Mouse (Mus musculus): ENCODE results near the gene B4galnt4. TPM values are rescaled to one million over a fixed set of nuclear protein-coding genes. Genes with fewer than 3 reads are reported as not detected.
A peak's percentile ranks its signal among the peaks of the same experiment; 100 is the strongest.

Gene B4galnt4
- total RNA-seq, 1 experiment, result 31.1 TPM

DNA sequence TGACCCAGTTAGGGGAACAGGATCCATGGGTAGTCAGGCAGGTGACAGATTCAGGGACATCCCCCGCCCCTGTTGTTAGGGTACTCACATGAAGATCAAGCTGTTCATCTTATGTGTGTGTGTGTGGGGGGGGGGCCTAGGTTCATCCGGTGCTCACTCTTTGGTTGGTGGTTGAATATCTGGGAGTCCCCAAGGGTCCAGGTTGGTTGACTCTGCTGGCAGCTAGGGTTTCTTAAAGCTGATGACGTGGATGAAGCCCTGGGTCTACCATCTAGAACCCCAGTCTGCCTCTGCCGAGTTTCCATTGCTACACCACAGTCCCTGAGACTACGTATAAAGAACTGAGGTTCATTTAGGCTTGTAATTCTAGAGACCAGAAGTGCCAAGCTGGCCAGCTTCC is 41.9 kb upstream of the B4galnt4 start:
- H3K4me1 ChIP-seq (ENCODE audit: control insufficient read depth in 2 of 2, insufficient read depth in 2 of 2, low read length in 2 of 2, poor library complexity in 1 of 2), result peaks cover 0 to 9% of the 10 kb centered on the region in 2 experiments; a peak in 1 of 4 replicates
- H3K9ac ChIP-seq (ENCODE audit: insufficient read depth, low read depth, low read length, poor library complexity, severe bottlenecking), result no peak overlapping the region
- no peak for DNase-seq (ENCODE audit: low read depth, low spot score)
- H3K36me3 ChIP-seq (ENCODE audit: control insufficient read depth, insufficient read depth, low read length, poor library complexity, severe bottlenecking), result no peaks in the 10 kb centered on the region
- no peak overlapping the region for H3K4me3 ChIP-seq (ENCODE audit: insufficient read depth in 1 of 2, low read depth in 1 of 2, low read length in 2 of 2, poor library complexity in 1 of 2, severe bottlenecking in 1 of 2)
- TF ChIP-seq MAFK (IDR thresholded peaks at IDR 0.05; ENCODE audit: insufficient read depth, low read depth, low read length) (no peak), ZC3H11A (IDR thresholded peaks at IDR 0.05; ENCODE audit: borderline replicate concordance, low read depth, low read length) (no peak), CHD2 (IDR thresholded peaks at IDR 0.05; ENCODE audit: low read depth, low read length) (no peak), ZNF384 (IDR thresholded peaks at IDR 0.05; ENCODE audit: low read depth, low read length) (no peak), HCFC1 (IDR thresholded peaks at IDR 0.05; ENCODE audit: borderline replicate concordance, insufficient read depth, low read length) (no peak)
- no peaks in the 10 kb centered on the region for H3K9me3 ChIP-seq (ENCODE audit: control insufficient read depth, insufficient read depth, low read depth, low read length)
- in situ Hi-C loops (cut with MboI; ENCODE audit: low sequenced_read_pairs in 2 of 2, unreplicated experiment in 2 of 2), result no loop called here
- no peak overlapping the region for H3K27ac ChIP-seq (ENCODE audit: insufficient read depth, low read depth, low read length, poor library complexity, severe bottlenecking)

DNA sequence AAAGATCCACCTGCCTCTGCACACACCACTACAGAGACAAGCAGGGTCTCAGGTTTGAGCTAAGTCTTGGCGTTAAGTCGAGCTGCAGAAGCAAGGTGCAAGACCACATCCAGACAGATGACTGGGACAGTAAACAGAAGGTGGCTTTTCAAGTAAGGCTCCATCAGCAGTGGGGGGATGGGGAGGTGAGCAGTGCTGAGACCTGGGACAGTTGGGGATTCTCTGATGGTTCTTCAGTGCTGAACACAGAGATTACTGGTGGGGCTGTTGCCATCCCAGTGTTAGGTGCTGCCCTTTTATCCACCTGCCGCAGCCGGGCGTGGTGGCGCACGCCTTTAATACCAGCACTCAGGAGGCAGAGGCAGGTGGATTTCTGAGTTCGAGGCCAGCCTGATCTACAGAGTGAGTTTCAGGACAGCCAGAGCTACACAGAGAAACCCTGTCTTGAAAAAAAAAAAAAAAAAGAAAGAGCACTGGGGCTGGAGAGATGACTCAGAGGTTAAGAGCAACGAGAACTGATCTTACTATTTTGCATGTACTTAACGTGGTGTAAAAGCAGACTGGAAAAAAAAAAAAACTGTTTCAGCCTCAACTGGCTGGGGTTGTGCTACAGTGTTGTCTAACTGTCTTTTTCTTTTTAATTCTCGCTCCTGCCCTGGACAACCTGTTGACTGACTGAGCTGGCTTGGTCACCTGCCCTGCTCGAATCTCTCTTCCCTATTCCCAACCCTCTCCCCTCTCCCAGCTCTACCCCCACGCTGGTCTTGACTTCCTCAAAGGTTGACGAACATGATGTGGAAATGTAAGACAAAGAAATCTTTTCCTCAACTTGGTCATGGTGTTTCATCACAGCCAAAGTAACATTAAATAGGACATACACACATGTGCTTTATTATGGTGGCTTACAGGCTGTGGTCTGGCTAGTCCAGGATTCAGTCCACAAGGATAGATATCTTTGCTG is 39.1 kb upstream of the B4galnt4 start:
- no peak for DNase-seq (ENCODE audit: low read depth, low spot score)
- TF ChIP-seq MAFK (IDR thresholded peaks at IDR 0.05; ENCODE audit: insufficient read depth, low read depth, low read length) (no peak), CHD2 (IDR thresholded peaks at IDR 0.05; ENCODE audit: low read depth, low read length) (no peak), ZNF384 (IDR thresholded peaks at IDR 0.05; ENCODE audit: low read depth, low read length) (peak; percentile 17; the same call in 1 of the 2 replicates), HCFC1 (IDR thresholded peaks at IDR 0.05; ENCODE audit: borderline replicate concordance, insufficient read depth, low read length) (no peak)
- Histone ChIP-seq H3K9ac (ENCODE audit: insufficient read depth, low read depth, low read length, poor library complexity, severe bottlenecking) (0 out of 2 replicates have a peak overlapping the region, but pooled peaks have one; percentile 28), H3K4me3 (ENCODE audit: insufficient read depth in 1 of 2, low read depth in 1 of 2, low read length in 2 of 2, poor library complexity in 1 of 2, severe bottlenecking in 1 of 2) (no peak overlapping the region), H3K9me3 (ENCODE audit: control insufficient read depth, insufficient read depth, low read depth, low read length) (no peaks in the 10 kb centered on the region), H3K27ac (ENCODE audit: insufficient read depth, low read depth, low read length, poor library complexity, severe bottlenecking) (peak overlapping the region; percentile 27; the same call in 1 of the 2 replicates), H3K36me3 (ENCODE audit: control insufficient read depth, insufficient read depth, low read length, poor library complexity, severe bottlenecking) (no peaks in the 10 kb centered on the region), H3K4me1 (ENCODE audit: control insufficient read depth in 2 of 2, insufficient read depth in 2 of 2, low read length in 2 of 2, poor library complexity in 1 of 2) (peaks cover 3 to 14% of the 10 kb centered on the region in 2 experiments; a peak in 1 of 4 replicates)
- in situ Hi-C loops (cut with MboI; ENCODE audit: low sequenced_read_pairs in 2 of 2, unreplicated experiment in 2 of 2), result no loop called here

DNA sequence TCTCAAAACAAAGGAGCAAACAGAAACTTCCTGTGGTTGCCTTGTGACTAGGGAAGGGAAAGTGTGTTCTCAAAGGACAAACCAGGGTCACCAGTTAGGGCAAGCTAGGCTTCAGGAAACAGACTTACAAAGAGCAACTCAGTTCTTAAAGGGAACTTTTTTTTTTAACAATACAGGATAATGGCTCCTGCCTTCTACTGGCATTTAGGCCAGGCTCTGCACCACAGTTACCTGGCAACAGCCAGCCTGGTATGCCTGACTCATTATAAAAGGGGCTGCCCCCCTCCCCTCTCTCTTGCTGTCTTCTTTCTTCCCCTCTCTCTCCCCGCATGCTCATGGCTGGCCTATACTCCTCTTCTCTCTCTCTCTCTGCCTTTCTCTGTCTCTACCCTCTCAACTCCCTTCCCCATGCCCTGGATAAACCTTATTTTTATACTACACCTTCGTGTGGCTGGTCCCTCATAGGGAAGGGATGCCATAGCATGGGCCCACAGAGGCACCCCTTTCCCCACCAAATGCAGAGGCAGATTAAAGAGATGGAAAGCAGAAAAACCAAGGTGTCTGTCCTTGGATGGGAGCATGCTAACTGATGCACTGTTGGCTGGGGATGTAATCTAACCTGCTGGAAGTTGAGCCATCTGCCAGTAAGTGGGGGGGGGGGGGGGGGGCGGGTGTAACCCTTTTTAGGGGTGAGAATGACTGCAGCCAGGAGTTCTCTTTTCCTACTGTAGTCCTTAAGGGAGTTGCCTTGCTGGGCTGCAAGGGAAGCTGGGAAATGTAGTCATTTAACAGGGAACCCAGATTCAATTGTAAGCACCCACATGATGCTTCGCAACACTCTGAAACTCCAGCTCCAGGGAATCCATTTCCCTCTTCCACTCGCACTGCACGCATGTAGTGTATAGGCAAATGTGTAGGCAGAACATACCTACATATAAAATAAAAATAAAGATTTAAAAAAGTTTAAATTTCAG is 35.8 kb upstream of the B4galnt4 start:
- peak overlapping the region; percentile 81 for H3K27ac ChIP-seq (ENCODE audit: insufficient read depth, low read depth, low read length, poor library complexity, severe bottlenecking)

DNA sequence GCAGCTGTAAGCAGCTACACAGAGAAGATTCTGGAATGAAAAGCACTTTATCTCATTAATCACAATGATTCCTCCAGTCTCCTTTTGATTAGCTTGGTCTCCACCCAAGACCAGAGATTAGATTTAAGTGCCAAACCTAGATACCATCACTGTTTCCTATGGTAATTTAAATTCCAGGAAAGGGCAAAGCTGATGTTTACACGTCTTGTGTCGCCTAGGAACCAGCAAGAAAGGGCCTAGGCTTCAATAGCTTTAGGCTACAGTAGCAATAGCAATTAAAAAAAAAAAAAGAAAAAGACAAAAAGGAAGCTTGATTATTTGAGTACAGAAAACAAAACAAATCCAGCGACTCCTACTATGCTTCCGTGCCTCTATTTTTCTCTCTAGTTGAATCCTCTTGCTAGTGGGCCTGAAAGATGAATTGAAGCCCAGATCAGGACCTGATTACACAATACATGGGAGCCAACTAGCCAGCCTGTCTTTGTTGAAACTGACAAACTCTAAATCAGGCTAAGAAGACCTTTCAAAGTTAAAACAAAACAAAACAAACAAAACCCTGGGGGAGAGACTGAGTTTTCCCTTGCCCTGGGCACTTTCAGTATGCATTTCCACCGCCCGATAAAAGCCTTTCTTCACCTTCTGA is 34.7 kb upstream of the B4galnt4 start:
- TF ChIP-seq ZNF384 (IDR thresholded peaks at IDR 0.05; ENCODE audit: low read depth, low read length), result peak; percentile 44; the same call in 1 of the 2 replicates
- no peak for TF ChIP-seq CHD2 (IDR thresholded peaks at IDR 0.05; ENCODE audit: low read depth, low read length)
- no peak for DNase-seq (ENCODE audit: low read depth, low spot score)
- H3K27ac ChIP-seq (ENCODE audit: insufficient read depth, low read depth, low read length, poor library complexity, severe bottlenecking), result peak overlapping the region; percentile 81; the same call in 1 of the 2 replicates
- in situ Hi-C loops (cut with MboI; ENCODE audit: low sequenced_read_pairs in 2 of 2, unreplicated experiment in 2 of 2), result no loop called here
- H3K4me3 ChIP-seq (ENCODE audit: insufficient read depth in 1 of 2, low read depth in 1 of 2, low read length in 2 of 2, poor library complexity in 1 of 2, severe bottlenecking in 1 of 2), result no peak overlapping the region
- H3K36me3 ChIP-seq (ENCODE audit: control insufficient read depth, insufficient read depth, low read length, poor library complexity, severe bottlenecking), result no peaks in the 10 kb centered on the region
- H3K9me3 ChIP-seq (ENCODE audit: control insufficient read depth, insufficient read depth, low read depth, low read length), result no peaks in the 10 kb centered on the region
- peaks cover 6 to 14% of the 10 kb centered on the region in 2 experiments; a peak in 2 of 4 replicates for H3K4me1 ChIP-seq (ENCODE audit: control insufficient read depth in 2 of 2, insufficient read depth in 2 of 2, low read length in 2 of 2, poor library complexity in 1 of 2)
- no peak overlapping the region for H3K9ac ChIP-seq (ENCODE audit: insufficient read depth, low read depth, low read length, poor library complexity, severe bottlenecking)

More for the DNA sequence above, 35.8 kb upstream of the B4galnt4 start:
- Histone ChIP-seq H3K36me3 (ENCODE audit: control insufficient read depth, insufficient read depth, low read length, poor library complexity, severe bottlenecking) (no peaks in the 10 kb centered on the region), H3K4me1 (ENCODE audit: control insufficient read depth in 2 of 2, insufficient read depth in 2 of 2, low read length in 2 of 2, poor library complexity in 1 of 2) (peaks cover 5 to 14% of the 10 kb centered on the region in 2 experiments; a peak in 2 of 4 replicates), H3K9me3 (ENCODE audit: control insufficient read depth, insufficient read depth, low read depth, low read length) (no peaks in the 10 kb centered on the region), H3K4me3 (ENCODE audit: insufficient read depth in 1 of 2, low read depth in 1 of 2, low read length in 2 of 2, poor library complexity in 1 of 2, severe bottlenecking in 1 of 2) (no peak overlapping the region), H3K9ac (ENCODE audit: insufficient read depth, low read depth, low read length, poor library complexity, severe bottlenecking) (peak overlapping the region; percentile 21; the same call in 1 of the 2 replicates)
- TF ChIP-seq HCFC1 (IDR thresholded peaks at IDR 0.05; ENCODE audit: borderline replicate concordance, insufficient read depth, low read length) (peak; percentile 89), ZNF384 (IDR thresholded peaks at IDR 0.05; ENCODE audit: low read depth, low read length) (peak; percentile 75), CHD2 (IDR thresholded peaks at IDR 0.05; ENCODE audit: low read depth, low read length) (no peak)
- in situ Hi-C loops (cut with MboI; ENCODE audit: low sequenced_read_pairs in 2 of 2, unreplicated experiment in 2 of 2), result no loop called here
- DNase-seq (ENCODE audit: low read depth, low spot score), result no peak

Data from ES-E14 (cell line).